Mouse (Mus musculus) MEL (cell line): ENCODE results near the gene Cldn11.
"Not testable (repeated sequence)": the region's sequence is repeated elsewhere in the genome, so short reads cannot be mapped to it uniquely, and the experiment has no call there.

Experiments
- KAT2A ChIP-seq: conservative IDR thresholded peaks from 2 replicates; pipeline ENCODE4 v1.6.1; 2012; ENCODE audit warnings: low read depth, low read length, improper control_type of control experiment, inconsistent platforms
- POLR2A ChIP-seq, 2 experiments: IDR thresholded peaks; 2 replicates each; pipeline ENCODE4 v1.6.1; 2011 to 2012; ENCODE audit warnings: low read length in 2 of 2, mild to moderate bottlenecking in 2 of 2, control low read depth in 1 of 2, improper control_type of control experiment in 1 of 2, low read depth in 1 of 2, moderate library complexity in 1 of 2; ENCODE audit not compliant: control insufficient read depth in 1 of 2, insufficient read depth in 1 of 2, poor library complexity in 1 of 2
- POLR2AphosphoS5 ChIP-seq: IDR thresholded peaks from 2 replicates; pipeline ENCODE4 v1.6.1; 2012; ENCODE audit warnings: low read depth, borderline replicate concordance, mild to moderate bottlenecking, inconsistent platforms, low read length, moderate library complexity, mixed read lengths
- ZC3H11A ChIP-seq: IDR thresholded peaks from 2 replicates; pipeline ENCODE4 v1.6.1; 2012; ENCODE audit warnings: low read depth, mild to moderate bottlenecking, inconsistent platforms, low read length, improper control_type of control experiment

- TF ChIP-seq ZC3H11A; KAT2A; POLR2A (IDR thresholded peaks at IDR 0.05; ENCODE audit: control insufficient read depth in 1 of 2, insufficient read depth in 1 of 2, low read depth in 1 of 2, low read length in 2 of 2, poor library complexity in 1 of 2); POLR2AphosphoS5: not testable (repeated sequence)
These were observed 13.1 kb upstream of the Cldn11 start for GRCm38 (mm10) chr3:31136591-31136990.
